Mouse (Mus musculus) adrenal gland (tissue): ENCODE measurements at regions not wholly inside any gene's neighbourhood (a gene's known extent, or its start where the extent isn't known, plus 50 kb on each side); places are given as distances from the start of the nearest gene placed in this dataset.
"Not testable (repeated sequence)": the region's sequence is repeated elsewhere in the genome, so short reads cannot be mapped to it uniquely, and the experiment has no call there.

Source experiments
- intact Hi-C: fragments of 180-260 bp; cut with DNase I; formaldehyde crosslinking; loops from one replicate; pipeline ENCODE4 v1.15.1; 2025

DNA sequence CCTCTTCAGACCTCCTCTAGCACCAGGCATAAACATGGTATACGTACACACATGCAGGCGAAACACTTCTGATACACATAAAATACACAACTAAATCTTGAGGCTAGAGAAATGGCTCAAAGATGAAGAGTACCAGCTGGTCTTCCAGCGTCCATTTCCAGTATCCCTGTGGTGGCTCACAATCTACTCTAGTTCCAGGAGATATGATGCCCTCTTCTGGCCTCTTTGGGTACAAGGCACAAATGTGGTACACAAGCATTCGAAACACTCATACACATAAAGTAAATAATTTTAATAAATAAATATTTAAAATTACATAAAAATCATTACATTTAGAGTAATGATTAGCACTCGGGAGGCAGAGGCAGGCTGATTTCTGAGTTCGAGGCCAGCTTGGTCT is 50.7 kb upstream of the Rabgap1l start:
- intact Hi-C loops, result no loop called here

DNA sequence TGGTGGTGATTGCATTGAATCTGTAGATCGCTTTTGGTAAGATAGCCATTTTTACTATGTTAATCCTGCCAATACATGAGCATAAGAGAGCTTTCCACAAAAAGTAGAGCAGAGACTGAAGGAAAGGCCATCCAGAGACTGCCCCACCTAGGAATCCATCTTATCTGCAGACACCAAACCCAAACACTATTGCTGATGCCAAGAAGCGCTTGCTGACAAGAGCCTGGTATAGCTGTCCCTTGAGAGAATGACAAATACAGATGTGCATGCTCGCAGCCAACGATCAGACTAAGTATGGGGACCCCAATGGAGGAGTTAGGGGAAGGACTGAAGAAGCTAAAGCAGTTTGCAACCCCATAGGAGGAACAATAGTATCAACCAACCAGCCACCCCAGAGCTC is 51.7 kb upstream of the Rabgap1l start:
- intact Hi-C loops, result not testable (repeated sequence)

- intact Hi-C loops, result no loop called here
Measured at GRCm38 (mm10) chr1:160850674-160851073, 55.5 kb upstream of the Rc3h1 start.

GRCm38 (mm10) chr1:160854410-160854809 is 51.8 kb upstream of the Rc3h1 start:
- intact Hi-C loops, result no loop called here

- intact Hi-C loops, result loop anchor here (5.0 kb wide), 1 partner anchor 77 kb away; no protein-coding TSS in a partner anchor
Measured at GRCm38 (mm10) chr1:160855411-160855810, 50.8 kb upstream of the Rc3h1 start.

- intact Hi-C loops, result loop anchor here (5.0 kb wide), 1 partner anchor 76 kb away; no protein-coding TSS in a partner anchor
Measured at GRCm38 (mm10) chr1:160855926-160856620, 50.1 kb upstream of the Rc3h1 start.
